18 mouse cellular contexts compared by ENCODE assay signal in the genomic region with DNA sequence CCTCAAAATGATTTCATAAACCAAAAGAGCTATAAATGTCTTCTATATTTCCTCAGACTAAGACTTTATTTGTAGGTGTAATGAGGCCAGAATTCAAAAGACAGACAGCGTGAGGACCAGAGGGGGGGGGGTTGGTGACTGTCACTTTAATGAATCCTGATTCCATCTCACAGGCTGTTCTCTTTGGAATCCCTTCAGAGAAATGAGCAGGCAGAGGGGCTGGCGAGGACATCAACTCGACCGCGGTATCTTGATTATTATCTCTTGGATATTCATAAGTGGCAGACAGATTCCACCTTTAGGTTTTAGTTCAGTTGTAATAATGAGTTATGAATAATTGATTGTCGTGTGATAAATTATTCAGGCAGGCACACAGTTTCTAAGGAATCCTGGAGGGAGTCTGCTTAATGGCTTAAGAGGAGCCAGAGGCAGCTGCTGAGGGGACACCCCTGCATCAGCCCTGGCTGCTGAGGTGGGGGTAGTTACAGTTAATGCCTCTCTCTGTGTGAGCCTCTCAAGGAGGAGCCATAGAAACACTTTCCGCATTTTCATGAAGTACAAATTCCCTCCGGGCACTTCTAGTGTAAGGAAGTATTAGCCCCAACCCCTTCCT. TPM values are rescaled to one million over a fixed set of nuclear protein-coding genes. Genes with fewer than 3 reads are reported as not detected.
A peak's percentile ranks its signal among the peaks of the same experiment; 100 is the strongest.
DNase-seq lines count a peak whose midpoint lies in the region; ATAC-seq and TF ChIP-seq lines count a peak whose summit lies in the region.
"Had no signal": no experiment of that assay in that cellular context is flagged by ENCODE, and none has a peak within 500 bp of the region (broad histone marks: within the 10 kb centered on the region; RNA-seq: fewer than 3 reads in every experiment).

No protein-coding gene starts in this region.

- 0 out of 2 replicates have a peak overlapping the region, but pooled peaks have one; percentile 13 for H3K27ac ChIP-seq in hindbrain, embryonic 11.5 days (ENCODE audit: low read depth, low read length)
- H3K27ac ChIP-seq in hindbrain, embryonic 10.5 days: no peak overlapping the region
- H3K27ac ChIP-seq in forebrain, postnatal 0 days (ENCODE audit: low read depth, low read length): no peak overlapping the region
- peak overlapping the region; percentile 35 for H3K27ac ChIP-seq in midbrain, embryonic 13.5 days
- no peak overlapping the region for H3K27ac ChIP-seq in thymus, adult 2 months (ENCODE audit: control insufficient read depth, insufficient read depth, low read length)

- peak; percentile 5 for DNase-seq in hindbrain, embryonic 11.5 days (ENCODE audit: low spot score)
- no peak for DNase-seq in hindbrain, embryonic 10.5 days (ENCODE audit: low spot score)
- no peak for DNase-seq in forebrain, postnatal 0 days
- peak; percentile 64 for DNase-seq in retina, embryonic 14.5 days (ENCODE audit: low spot score)
- no peak for DNase-seq in right cerebral cortex, postnatal 10 days (ENCODE audit: low spot score in 2 of 2)
- DNase-seq in urinary bladder, postnatal 4 days (ENCODE audit: low spot score in 2 of 2): no peak
- DNase-seq in thymus, adult 2 months: no peak
- DNase-seq: adrenal gland, postnatal 36 days; cerebellum, adult 9-10 months; gastrocnemius, postnatal 25 days; kidney, adult 9 months; kidney, postnatal 36 days; liver; lung, adult 18-20 months had no signal

- H3K4me3 ChIP-seq in hindbrain, embryonic 11.5 days (ENCODE audit: low read depth, low read length): no peak overlapping the region
- H3K4me3 ChIP-seq in hindbrain, embryonic 10.5 days: no peak overlapping the region
- H3K4me3 ChIP-seq in forebrain, postnatal 0 days (ENCODE audit: low read depth, low read length): no peak overlapping the region
- no peak overlapping the region for H3K4me3 ChIP-seq in midbrain, embryonic 13.5 days (replicated peaks)
- no peak overlapping the region for H3K4me3 ChIP-seq in thymus, adult 2 months (ENCODE audit: control insufficient read depth, insufficient read depth, low read length)

- H3K36me3 ChIP-seq in hindbrain, embryonic 11.5 days (ENCODE audit: control insufficient read depth, insufficient read depth, low read length): no peaks in the 10 kb centered on the region
- no peaks in the 10 kb centered on the region for H3K36me3 ChIP-seq in hindbrain, embryonic 10.5 days
- no peaks in the 10 kb centered on the region for H3K36me3 ChIP-seq in forebrain, postnatal 0 days (ENCODE audit: insufficient read depth)
- H3K36me3 ChIP-seq in midbrain, embryonic 13.5 days: no peaks in the 10 kb centered on the region
- H3K36me3 ChIP-seq in thymus, adult 2 months (ENCODE audit: control insufficient read depth, insufficient read depth, low read length): no peaks in the 10 kb centered on the region

- no peaks in the 10 kb centered on the region for H3K4me1 ChIP-seq in hindbrain, embryonic 11.5 days (replicated peaks; ENCODE audit: control insufficient read depth, insufficient read depth, low read length)
- no peaks in the 10 kb centered on the region for H3K4me1 ChIP-seq in hindbrain, embryonic 10.5 days (replicated peaks)
- 0 out of 2 replicates have a peak, but pooled peaks cover 16% of the 10 kb centered on the region for H3K4me1 ChIP-seq in forebrain, postnatal 0 days (ENCODE audit: insufficient read depth)
- peaks cover 38% of the 10 kb centered on the region for H3K4me1 ChIP-seq in midbrain, embryonic 13.5 days (replicated peaks)
- H3K4me1 ChIP-seq in thymus, adult 2 months (replicated peaks; ENCODE audit: control insufficient read depth, insufficient read depth, low read length): no peaks in the 10 kb centered on the region

- no peak overlapping the region for H3K4me2 ChIP-seq in hindbrain, embryonic 11.5 days (replicated peaks; ENCODE audit: low read depth, low read length)
- H3K4me2 ChIP-seq in forebrain, postnatal 0 days (ENCODE audit: low read depth): no peak overlapping the region
- no peak overlapping the region for H3K4me2 ChIP-seq in midbrain, embryonic 13.5 days (replicated peaks)

- no peaks in the 10 kb centered on the region for H3K27me3 ChIP-seq in hindbrain, embryonic 11.5 days (ENCODE audit: control insufficient read depth, insufficient read depth, low read length)
- H3K27me3 ChIP-seq in hindbrain, embryonic 10.5 days (ENCODE audit: insufficient read depth, poor library complexity, severe bottlenecking): no peaks in the 10 kb centered on the region
- no peaks in the 10 kb centered on the region for H3K27me3 ChIP-seq in forebrain, postnatal 0 days (ENCODE audit: insufficient read depth, low read length)
- H3K27me3 ChIP-seq in midbrain, embryonic 13.5 days: no peaks in the 10 kb centered on the region
- H3K27me3 ChIP-seq in thymus, adult 2 months (ENCODE audit: control insufficient read depth, insufficient read depth, low read length): no peaks in the 10 kb centered on the region
- H3K27me3 ChIP-seq: Patski had no signal

- 70% methylated on average over 8 of the region's 8 CpGs for WGBS in hindbrain, embryonic 11.5 days
- WGBS in hindbrain, embryonic 10.5 days: 72% methylated on average over 8 of the region's 8 CpGs
- 35% methylated on average over 8 of the region's 8 CpGs for WGBS in forebrain, postnatal 0 days
- 34% methylated on average over 8 of the region's 8 CpGs for WGBS in midbrain, embryonic 13.5 days
- WGBS in thymus, adult 2 months: 91% methylated on average over 8 of the region's 8 CpGs

- no peaks in the 10 kb centered on the region for H3K9me3 ChIP-seq in hindbrain, embryonic 11.5 days (ENCODE audit: control insufficient read depth, low read length)
- no peaks in the 10 kb centered on the region for H3K9me3 ChIP-seq in hindbrain, embryonic 10.5 days
- H3K9me3 ChIP-seq in forebrain, postnatal 0 days (ENCODE audit: low read length): no peaks in the 10 kb centered on the region
- no peaks in the 10 kb centered on the region for H3K9me3 ChIP-seq in midbrain, embryonic 13.5 days

- no peak overlapping the region for H3K9ac ChIP-seq in hindbrain, embryonic 11.5 days (ENCODE audit: low read depth, low read length)
- H3K9ac ChIP-seq in forebrain, postnatal 0 days: no peak overlapping the region
- H3K9ac ChIP-seq in midbrain, embryonic 13.5 days (replicated peaks): no peak overlapping the region

- ATAC-seq in hindbrain, embryonic 11.5 days (ENCODE audit: low FRiP score): peak; percentile 78
- ATAC-seq in forebrain, postnatal 0 days: peak; percentile 36; the same call in 1 of the 2 replicates
- ATAC-seq in midbrain, embryonic 13.5 days: peak; percentile 98
- ATAC-seq: inflammation-experienced regulatory T-cells, adult 6 months; Patski had no signal

- TF ChIP-seq POLR2A in thymus, adult 2 months (IDR thresholded peaks at IDR 0.05; ENCODE audit: control insufficient read depth, extremely low read depth, insufficient read depth, low read length, poor library complexity): no peak

- TF ChIP-seq CTCF in forebrain, postnatal 0 days (IDR thresholded peaks at IDR 0.05; ENCODE audit: low read depth): no peak
- no peak for TF ChIP-seq CTCF in thymus, adult 2 months (IDR thresholded peaks at IDR 0.05; ENCODE audit: borderline replicate concordance, control insufficient read depth, extremely low read depth, insufficient read depth, low read length, poor library complexity)

RNA-seq across cellular contexts. Expression of a gene that starts 15.6 kb away (rescaled TPM):
- 14.9 and 16.5 TPM in 2 replicates for polyA plus RNA-seq in hindbrain, embryonic 11.5 days (2014; fragmentation: Nextera tagmentation; extraction: Ambion mirVana)
- 15.0 and 15.4 TPM in 2 replicates for polyA plus RNA-seq in hindbrain, embryonic 10.5 days (2016; fragmentation: Nextera tagmentation; extraction: Ambion mirVana)
- total RNA-seq in forebrain, postnatal 0 days (2014; rRNA removed): 7.2 and 13.8 TPM in 2 replicates
- polyA plus RNA-seq in forebrain, postnatal 0 days (2015; fragmentation: Nextera tagmentation; extraction: Ambion mirVana): 7.7 and 8.8 TPM in 2 replicates
- polyA plus RNA-seq in midbrain, embryonic 13.5 days (2015; fragmentation: Nextera tagmentation; extraction: Ambion mirVana): 14.3 and 15.1 TPM in 2 replicates
- 11.4 and 12.6 TPM in 2 replicates for polyA plus RNA-seq in thymus, adult 2 months (2012; rRNA removed)

RNA-seq across cellular contexts. Expression of a gene that starts 15.7 kb away (rescaled TPM):
- polyA plus RNA-seq in hindbrain, embryonic 11.5 days (2014; fragmentation: Nextera tagmentation; extraction: Ambion mirVana): 1.6 and 2.8 TPM in 2 replicates
- 1.1 and 1.5 TPM in 2 replicates for polyA plus RNA-seq in hindbrain, embryonic 10.5 days (2016; fragmentation: Nextera tagmentation; extraction: Ambion mirVana)
- total RNA-seq in forebrain, postnatal 0 days (2014; rRNA removed): 2.9 and 4.1 TPM in 2 replicates
- polyA plus RNA-seq in forebrain, postnatal 0 days (2015; fragmentation: Nextera tagmentation; extraction: Ambion mirVana): 1.6 and 3.3 TPM in 2 replicates
- 1.6 and 3.4 TPM in 2 replicates for polyA plus RNA-seq in midbrain, embryonic 13.5 days (2015; fragmentation: Nextera tagmentation; extraction: Ambion mirVana)
- polyA plus RNA-seq in thymus, adult 2 months (2012; rRNA removed): 0.06 and 0.11 TPM in 2 replicates
- total RNA-seq: gastrocnemius, postnatal 25 days; megakaryocyte-erythroid progenitor cell, adult 5-6 weeks had no signal
- polyA plus RNA-seq: inflammation-experienced regulatory T-cells, adult 6 months had no signal

Comparison
In these comparisons a context has a peak if more than half of its experiments do, and no peak if none do; other contexts are left out.
1. DNase-seq: peak in hindbrain, embryonic 11.5 days (single experiment) and retina, embryonic 14.5 days (single experiment); none in hindbrain, embryonic 10.5 days (single experiment), forebrain, postnatal 0 days (single experiment), right cerebral cortex, postnatal 10 days (0 of 2), urinary bladder, postnatal 4 days (0 of 2) and thymus, adult 2 months (single experiment).
2. H3K27ac ChIP-seq: peak in hindbrain, embryonic 11.5 days (single experiment) and midbrain, embryonic 13.5 days (single experiment); none in hindbrain, embryonic 10.5 days (single experiment), forebrain, postnatal 0 days (single experiment) and thymus, adult 2 months (single experiment).
3. ATAC-seq: peak in every context shown above with its lines; median percentile 98 in midbrain, embryonic 13.5 days; 78 in hindbrain, embryonic 11.5 days; 36 in forebrain, postnatal 0 days.